ENCODE assay signal across 9 mouse cellular contexts in genomic region chr10:62971821-62972220, GRCm38 (mm10). TPM values are rescaled to one million over a fixed set of nuclear protein-coding genes. Genes with fewer than 3 reads are reported as not detected.
A peak's percentile ranks its signal among the peaks of the same experiment; 100 is the strongest.
DNase-seq lines count a peak whose midpoint lies in the region; ATAC-seq and TF ChIP-seq lines count a peak whose summit lies in the region.
"Had no signal": no experiment of that assay in that cellular context is flagged by ENCODE, and none has a peak within 500 bp of the region (broad histone marks: within the 10 kb centered on the region; RNA-seq: fewer than 3 reads in every experiment).

No protein-coding gene starts in this region.

- H3K27ac ChIP-seq in left cerebral cortex, adult 2 months: no peak overlapping the region
- no peak overlapping the region for H3K27ac ChIP-seq in intestine, embryonic 16.5 days (ENCODE audit: low read length)
- no peak overlapping the region for H3K27ac ChIP-seq in liver, embryonic 15.5 days (replicated peaks)
- H3K27ac ChIP-seq: midbrain, embryonic 12.5 days had no signal

- H3K9ac ChIP-seq in intestine, embryonic 16.5 days (ENCODE audit: low read depth, low read length): no peak overlapping the region
- no peak overlapping the region for H3K9ac ChIP-seq in liver, embryonic 15.5 days
- H3K9ac ChIP-seq: midbrain, embryonic 12.5 days had no signal

- no peaks in the 10 kb centered on the region for H3K27me3 ChIP-seq in intestine, embryonic 16.5 days (replicated peaks; ENCODE audit: control insufficient read depth, insufficient read depth, low read length)
- no peaks in the 10 kb centered on the region for H3K27me3 ChIP-seq in liver, embryonic 15.5 days
- H3K27me3 ChIP-seq: midbrain, embryonic 12.5 days had no signal

- 68% methylated on average over 16 of the region's 16 CpGs for WGBS in intestine, embryonic 16.5 days
- WGBS in liver, embryonic 15.5 days (ENCODE audit: insufficient replicate concordance): 71% methylated on average over 16 of the region's 16 CpGs

- peak; percentile 31 for TF ChIP-seq CTCF in left cerebral cortex, adult 2 months (IDR thresholded peaks at IDR 0.05)

- peak; percentile 71 for ATAC-seq in intestine, embryonic 16.5 days
- peak; percentile 42; the same call in 1 of the 2 replicates for ATAC-seq in liver, embryonic 15.5 days (ENCODE audit: insufficient read depth)

- peaks cover 5% of the 10 kb centered on the region; the same call in 1 of the 2 replicates for H3K36me3 ChIP-seq in intestine, embryonic 16.5 days (ENCODE audit: control insufficient read depth, insufficient read depth, low read length)
- peaks cover 87% of the 10 kb centered on the region for H3K36me3 ChIP-seq in liver, embryonic 15.5 days (replicated peaks)

- H3K4me2 ChIP-seq in intestine, embryonic 16.5 days (ENCODE audit: low read depth, low read length): no peak overlapping the region
- no peak overlapping the region for H3K4me2 ChIP-seq in liver, embryonic 15.5 days
- H3K4me2 ChIP-seq: midbrain, embryonic 12.5 days had no signal

- no peaks in the 10 kb centered on the region for H3K9me3 ChIP-seq in intestine, embryonic 16.5 days (ENCODE audit: control insufficient read depth, low read length)
- no peaks in the 10 kb centered on the region for H3K9me3 ChIP-seq in liver, embryonic 15.5 days (replicated peaks)
- H3K9me3 ChIP-seq: midbrain, embryonic 12.5 days had no signal

- H3K4me1 ChIP-seq in intestine, embryonic 16.5 days (ENCODE audit: control insufficient read depth, insufficient read depth, low read length): peaks cover 2% of the 10 kb centered on the region; the same call in 1 of the 2 replicates
- no peaks in the 10 kb centered on the region for H3K4me1 ChIP-seq in liver, embryonic 15.5 days (replicated peaks)
- H3K4me1 ChIP-seq: midbrain, embryonic 12.5 days had no signal

- DNase-seq in left cerebral cortex, adult 2 months (ENCODE audit: extremely low spot score in 1 of 2, low spot score in 2 of 2): peak in 1 of 2 experiments; percentile 17
- no peak for DNase-seq in left cerebral cortex, postnatal 14 days (ENCODE audit: low spot score in 2 of 2)
- DNase-seq in brain, adult 2 months (ENCODE audit: low read depth, low spot score): peak; percentile 65
- no peak for DNase-seq in ovary, adult 18-20 months (ENCODE audit: low spot score)
- no peak for DNase-seq in embryo, embryonic 9.5 days (ENCODE audit: extremely low spot score)
- DNase-seq in heart, postnatal 10 days: no peak

- H3K4me3 ChIP-seq in left cerebral cortex, adult 2 months: no peak overlapping the region
- no peak overlapping the region for H3K4me3 ChIP-seq in intestine, embryonic 16.5 days (ENCODE audit: low read length)
- H3K4me3 ChIP-seq in liver, embryonic 15.5 days (replicated peaks): no peak overlapping the region
- H3K4me3 ChIP-seq: midbrain, embryonic 12.5 days had no signal

- intact Hi-C loops in left cerebral cortex, adult 2 months (cut with DNase I): no loop called here
- intact Hi-C loops in left cerebral cortex, postnatal 14 days (cut with DNase I): no loop called here
- intact Hi-C loops in heart, postnatal 10 days (cut with DNase I): no loop called here

RNA-seq across cellular contexts. Expression of gene Rufy2, which starts 8.2 kb away (rescaled TPM):
- total RNA-seq in left cerebral cortex, adult 2 months (2021): 10 to 100 TPM; 91.8 to 97.3 TPM
- 10 to 100 TPM; 86.1 to 88.7 TPM for total RNA-seq in left cerebral cortex, postnatal 14 days (2021)
- polyA plus RNA-seq in intestine, embryonic 16.5 days (2015; fragmentation: Nextera tagmentation; extraction: Ambion mirVana): 13.8 and 19.6 TPM in 2 replicates
- 1.8 and 2.2 TPM in 2 replicates for polyA plus RNA-seq in liver, embryonic 15.5 days (2015; fragmentation: Nextera tagmentation; extraction: Ambion mirVana)
- total RNA-seq in heart, postnatal 10 days (2021): 10 to 100 TPM; 17.3 to 19.0 TPM

RNA-seq across cellular contexts. Expression of gene Dna2, which starts 25.0 kb away (rescaled TPM):
- 1 to 10 TPM in 1 of 2 experiments, under 1 TPM in 1; 0.91 to 1.9 TPM for total RNA-seq in left cerebral cortex, adult 2 months (2021)
- total RNA-seq in left cerebral cortex, postnatal 14 days (2021): 1 to 10 TPM; 1.4 TPM
- polyA plus RNA-seq in intestine, embryonic 16.5 days (2015; fragmentation: Nextera tagmentation; extraction: Ambion mirVana): 21.3 and 22.1 TPM in 2 replicates
- polyA plus RNA-seq in liver, embryonic 15.5 days (2015; fragmentation: Nextera tagmentation; extraction: Ambion mirVana): 24.4 TPM in 2 replicates
- total RNA-seq in heart, postnatal 10 days (2021): 1 to 10 TPM; 3.3 to 3.5 TPM

RNA-seq across cellular contexts. Expression of gene Slc25a16, which starts 51.4 kb away (rescaled TPM):
- total RNA-seq in left cerebral cortex, adult 2 months (2021): 10 to 100 TPM; 36.4 to 38.5 TPM
- 10 to 100 TPM; 41.0 to 42.8 TPM for total RNA-seq in left cerebral cortex, postnatal 14 days (2021)
- 13.2 and 13.6 TPM in 2 replicates for polyA plus RNA-seq in intestine, embryonic 16.5 days (2015; fragmentation: Nextera tagmentation; extraction: Ambion mirVana)
- polyA plus RNA-seq in liver, embryonic 15.5 days (2015; fragmentation: Nextera tagmentation; extraction: Ambion mirVana): 7.8 and 8.1 TPM in 2 replicates
- 10 to 100 TPM; 29.5 to 30.7 TPM for total RNA-seq in heart, postnatal 10 days (2021)

RNA-seq across cellular contexts. Expression of gene Hnrnph3, which starts 52.2 kb away (rescaled TPM):
- 10 to 100 TPM; 51.7 to 56.9 TPM for total RNA-seq in left cerebral cortex, adult 2 months (2021)
- total RNA-seq in left cerebral cortex, postnatal 14 days (2021): 10 to 100 TPM; 36.0 to 36.6 TPM
- polyA plus RNA-seq in intestine, embryonic 16.5 days (2015; fragmentation: Nextera tagmentation; extraction: Ambion mirVana): 61.7 and 65.7 TPM in 2 replicates
- polyA plus RNA-seq in liver, embryonic 15.5 days (2015; fragmentation: Nextera tagmentation; extraction: Ambion mirVana): 21.0 and 21.7 TPM in 2 replicates
- 10 to 100 TPM; 31.1 to 32.6 TPM for total RNA-seq in heart, postnatal 10 days (2021)

RNA-seq across cellular contexts. Expression of gene Pbld2, which starts 52.3 kb away (rescaled TPM):
- total RNA-seq in left cerebral cortex, adult 2 months (2021): 1 to 10 TPM; 2.7 to 3.3 TPM
- 1 to 10 TPM; 1.4 to 1.8 TPM for total RNA-seq in left cerebral cortex, postnatal 14 days (2021)
- polyA plus RNA-seq in intestine, embryonic 16.5 days (2015; fragmentation: Nextera tagmentation; extraction: Ambion mirVana): 10.6 and 12.5 TPM in 2 replicates
- polyA plus RNA-seq in liver, embryonic 15.5 days (2015; fragmentation: Nextera tagmentation; extraction: Ambion mirVana): 3.4 and 4.4 TPM in 2 replicates
- 1 to 10 TPM; 2.7 to 2.9 TPM for total RNA-seq in heart, postnatal 10 days (2021)

Comparison
In these comparisons a context has a peak if more than half of its experiments do, and no peak if none do; other contexts are left out.
1. RNA of gene Rufy2, which starts 8.2 kb away (total RNA-seq): 91.8 to 97.3 TPM in left cerebral cortex, adult 2 months and 86.1 to 88.7 TPM in left cerebral cortex, postnatal 14 days; 17.3 to 19.0 TPM in heart, postnatal 10 days; every median in the first group is over 4 times any median in the second.